Mouse (Mus musculus) lung, embryonic 14.5 days (tissue): ENCODE results near the gene Stat5a. TPM values are rescaled to one million over a fixed set of nuclear protein-coding genes. Genes with fewer than 3 reads are reported as not detected.

Source experiments
- ATAC-seq: fragments of 200-750 bp; cut with Nextera tagmentation; 2 replicates; pipeline ENCODE4 v1.8.0; 2017; ENCODE audit warnings: mild to moderate bottlenecking, moderate TSS enrichment, moderate library complexity; ENCODE audit not compliant: insufficient read depth
- DNase-seq: peaks from one replicate; pipeline ENCODE4 v3.0.0-alpha.2; 2015
- H3K27ac ChIP-seq: fragments of 300-500 bp; sonication (generic); 2 replicates; pipeline ENCODE4 v1.5.1; 2014; ENCODE audit warnings: low read depth, mild to moderate bottlenecking, moderate library complexity
- H3K27me3 ChIP-seq: fragments of 300-500 bp; sonication (generic); 2 replicates; pipeline ENCODE4 v1.6.1; 2014; ENCODE audit warnings: low read length, control low read depth; ENCODE audit not compliant: insufficient read depth
- H3K36me3 ChIP-seq: fragments of 300-500 bp; sonication (generic); 2 replicates; pipeline ENCODE4 v1.6.1; 2014; ENCODE audit warnings: control low read depth; ENCODE audit not compliant: insufficient read depth
- H3K4me1 ChIP-seq: fragments of 300-500 bp; sonication (generic); 2 replicates; pipeline ENCODE4 v1.6.1; 2014; ENCODE audit warnings: antibody characterized with exemption, control low read depth; ENCODE audit not compliant: insufficient read depth
- H3K4me2 ChIP-seq: fragments of 300-500 bp; sonication (generic); 2 replicates; pipeline ENCODE4 v1.6.1; 2014; ENCODE audit warnings: mild to moderate bottlenecking
- H3K4me3 ChIP-seq: fragments of 300-500 bp; sonication (generic); 2 replicates; pipeline ENCODE4 v1.5.1; 2014; ENCODE audit warnings: low read depth, low read length
- H3K9ac ChIP-seq: fragments of 300-500 bp; sonication (generic); 2 replicates; pipeline ENCODE4 v1.6.1; 2014
- H3K9me3 ChIP-seq: fragments of 300-500 bp; sonication (generic); 2 replicates; pipeline ENCODE4 v1.6.1; 2016; ENCODE audit warnings: low read depth, low read length, control low read depth
- CTCF ChIP-seq: IDR thresholded peaks from 2 replicates; pipeline ENCODE4 v1.5.1; 2016; ENCODE audit warnings: antibody characterized with exemption, low read depth
- WGBS: fragments of 180-500 bp; shearing (Covaris S2); extraction: QIAGEN DNeasy Blood & Tissue Kit; methylation state at CpG from one replicate; pipeline ENCODE4 v1.1.7; 2014; 5-methylcytosine and 5-hydroxymethylcytosine counted together
- polyA plus RNA-seq: library from polyadenylated mRNA; unstranded; fragments of >200 nt; fragmentation: Nextera tagmentation; extraction: Ambion mirVana; gene quantifications from 2 replicates; pipeline ENCODE4 v1.2.1, GENCODE M21; 2014

Gene Stat5a
- polyA plus RNA-seq, 1 experiment from 2014 or later = 5.8 TPM

DNA sequence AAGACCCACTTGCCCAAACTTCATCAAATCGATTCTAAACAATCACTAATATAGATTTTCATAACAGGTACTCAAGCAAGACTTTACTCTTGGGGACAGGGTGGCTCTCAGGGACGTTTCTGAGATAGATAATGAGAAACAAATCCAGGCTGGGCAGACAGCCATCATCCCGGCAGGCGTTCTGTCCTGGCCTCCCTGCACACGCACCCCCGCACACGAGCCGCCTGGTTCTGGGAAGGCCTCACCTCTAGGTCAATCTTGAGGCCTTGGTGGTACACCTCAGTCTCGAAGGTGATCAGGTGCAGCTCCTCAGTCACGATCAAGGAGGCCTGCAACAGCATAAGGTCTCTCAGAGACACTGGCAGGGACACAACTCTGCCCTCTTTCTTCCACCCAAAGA, 36.9 kb downstream of the Stat5a start:
- ATAC-seq (no peak), DNase-seq (no peak)
- 74% methylated on average over 10 of the region's 10 CpGs for WGBS
- no peak for TF ChIP-seq CTCF
- Histone ChIP-seq H3K36me3 (peaks cover 18% of the 10 kb centered on the region; the same call in 1 of the 2 replicates), H3K4me3 (no peak overlapping the region), H3K27ac (no peak overlapping the region), H3K9me3 (no peaks in the 10 kb centered on the region), H3K4me1 (no peaks in the 10 kb centered on the region), H3K4me2 (no peak overlapping the region), H3K9ac (no peak overlapping the region), H3K27me3 (no peaks in the 10 kb centered on the region)

DNA sequence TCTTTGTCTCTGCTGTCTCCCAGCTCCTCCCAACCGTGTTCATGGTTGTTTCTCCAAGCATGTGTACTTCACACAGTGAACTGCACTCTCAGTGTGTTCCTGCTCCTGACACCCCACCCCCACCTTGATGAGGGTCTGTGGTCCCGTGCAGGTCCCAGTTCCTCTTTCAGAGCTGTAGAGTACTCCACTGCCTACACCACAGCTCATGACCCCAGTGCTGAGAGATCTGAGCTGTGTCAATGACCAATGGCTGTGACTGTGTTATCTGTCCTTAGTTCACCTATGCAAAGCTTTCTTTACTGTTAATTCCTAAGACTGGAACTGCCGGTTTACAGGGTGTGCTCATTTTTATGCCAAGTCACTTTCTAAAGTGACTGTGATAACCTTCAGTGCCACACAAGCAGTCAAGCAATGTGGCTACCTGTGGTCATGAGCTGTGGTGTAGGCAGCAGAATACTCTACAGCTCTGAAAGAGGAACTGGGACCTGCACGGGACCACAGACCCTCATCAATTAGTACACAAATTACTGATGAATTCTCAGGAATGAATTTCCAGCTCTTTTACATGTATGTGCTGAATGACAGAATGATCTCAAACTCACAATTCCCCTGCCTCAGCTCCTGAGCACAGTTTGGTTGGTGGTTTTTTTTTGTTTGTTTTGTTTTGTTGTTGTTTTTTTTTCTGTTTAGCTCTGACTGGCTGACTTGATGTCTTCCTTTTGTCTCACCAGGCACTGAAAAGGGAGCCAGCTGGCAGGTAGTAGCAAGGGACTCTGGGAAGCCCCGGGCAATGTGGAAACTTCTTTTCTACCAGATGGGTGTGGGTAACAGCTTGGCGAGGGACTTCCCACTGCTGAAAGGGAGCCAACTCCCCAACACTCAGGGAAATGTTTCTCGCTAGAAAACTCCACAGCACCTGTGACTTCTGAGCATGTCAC, 38.4 kb downstream of the Stat5a start:
- no peak overlapping the region for H3K9ac ChIP-seq
- DNase-seq (no peak), ATAC-seq (no peak)
- TF ChIP-seq CTCF = no peak
- H3K4me2 ChIP-seq = no peak overlapping the region
- no peaks in the 10 kb centered on the region for H3K4me1 ChIP-seq
- WGBS = 69% methylated on average over 7 of the region's 7 CpGs
- H3K4me3 ChIP-seq = no peak overlapping the region
- H3K36me3 ChIP-seq = peaks cover 28% of the 10 kb centered on the region
- H3K27me3 ChIP-seq = no peaks in the 10 kb centered on the region
- no peaks in the 10 kb centered on the region for H3K9me3 ChIP-seq
- H3K27ac ChIP-seq = no peak overlapping the region

DNA sequence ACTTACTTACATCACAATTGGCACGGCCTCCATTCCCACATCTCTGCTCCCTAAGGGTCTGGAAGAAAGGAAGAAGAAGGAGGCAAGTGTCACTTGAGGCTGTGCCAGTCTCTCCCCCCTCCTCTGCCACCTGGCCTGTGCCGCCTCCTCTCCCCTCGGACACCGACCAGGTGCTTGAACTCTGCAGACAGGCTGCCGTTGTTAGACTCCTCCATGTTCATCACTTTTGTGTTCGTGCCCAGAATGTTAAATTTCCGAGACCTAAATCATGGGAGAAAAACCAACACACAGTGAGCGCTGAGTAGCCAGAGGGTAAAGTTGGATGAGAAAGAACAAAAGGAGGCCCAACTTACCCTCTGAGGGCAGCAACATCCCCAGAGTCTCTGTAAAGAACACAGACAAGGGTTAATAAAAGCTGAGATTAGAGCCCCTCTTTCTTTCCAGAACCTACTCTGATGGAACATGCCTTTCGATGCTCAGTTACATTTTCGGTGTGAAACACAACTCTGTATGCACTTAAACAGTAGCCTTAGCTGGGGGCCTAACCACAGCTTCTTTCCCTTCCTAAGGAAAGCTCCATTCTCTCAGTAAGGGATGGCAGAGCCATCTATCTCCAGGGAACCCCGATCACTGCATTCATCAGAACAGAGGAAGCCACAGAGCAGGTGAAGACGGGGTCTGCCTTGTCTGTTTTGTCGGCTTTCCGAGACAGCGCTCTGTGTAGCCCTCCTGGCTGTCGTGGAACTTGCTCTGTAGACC, 39.5 kb downstream of the Stat5a start:
- DNase-seq (no peak), ATAC-seq (no peak)
- WGBS = 79% methylated on average over 16 of the region's 16 CpGs
- H3K36me3 ChIP-seq = peaks cover 31% of the 10 kb centered on the region
- no peak overlapping the region for H3K27ac ChIP-seq
- no peaks in the 10 kb centered on the region for H3K9me3 ChIP-seq
- no peaks in the 10 kb centered on the region for H3K4me1 ChIP-seq
- H3K27me3 ChIP-seq = no peaks in the 10 kb centered on the region
- no peak overlapping the region for H3K9ac ChIP-seq
- no peak overlapping the region for H3K4me2 ChIP-seq
- H3K4me3 ChIP-seq = no peak overlapping the region
- no peak for TF ChIP-seq CTCF

DNA sequence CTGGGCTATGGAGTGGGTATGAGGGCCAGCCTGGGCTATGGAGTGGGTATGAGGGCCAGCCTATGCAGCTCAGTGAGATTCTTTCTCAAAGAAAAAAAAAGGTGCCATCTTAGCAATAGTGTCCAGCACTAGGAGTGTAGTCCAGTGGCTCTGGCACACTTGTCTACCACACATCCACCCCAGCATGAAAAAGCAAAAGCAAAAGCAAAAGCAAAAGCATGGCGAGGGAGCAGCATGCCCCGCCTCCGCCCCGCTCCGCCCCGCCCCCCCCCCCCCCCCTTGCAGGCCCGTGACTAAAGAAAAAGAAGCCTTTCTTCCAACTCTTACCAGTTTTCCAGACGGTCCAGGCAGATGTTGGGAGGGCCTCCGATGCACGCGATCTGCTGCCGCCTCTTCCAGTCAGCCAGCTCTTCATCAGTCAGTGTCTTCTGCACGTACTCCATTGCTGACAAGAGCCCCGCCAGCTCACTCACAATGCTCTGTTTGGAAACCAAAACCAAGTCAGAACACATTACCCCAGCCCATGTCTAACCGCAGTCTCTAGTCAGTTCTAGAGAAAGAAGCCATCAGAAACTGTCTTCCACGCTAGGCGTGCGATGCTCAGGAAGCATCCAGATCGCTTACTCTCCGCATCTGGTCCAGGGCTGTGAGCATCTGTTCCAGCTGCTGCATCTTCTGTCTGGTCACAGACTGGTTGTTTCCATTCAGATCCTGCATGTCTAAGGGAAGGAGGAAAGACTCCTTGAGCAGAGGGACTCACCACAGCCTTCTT, 45.6 kb downstream of the Stat5a start:
- WGBS = 62% methylated on average over 18 of the region's 20 CpGs
- Histone ChIP-seq H3K9me3 (no peaks in the 10 kb centered on the region), H3K27ac (no peak overlapping the region), H3K4me1 (no peaks in the 10 kb centered on the region), H3K27me3 (no peaks in the 10 kb centered on the region), H3K36me3 (peaks cover 31% of the 10 kb centered on the region), H3K4me3 (no peak overlapping the region), H3K9ac (no peak overlapping the region), H3K4me2 (no peak overlapping the region)
- no peak for DNase-seq
- ATAC-seq = no peak
- no peak for TF ChIP-seq CTCF

DNA sequence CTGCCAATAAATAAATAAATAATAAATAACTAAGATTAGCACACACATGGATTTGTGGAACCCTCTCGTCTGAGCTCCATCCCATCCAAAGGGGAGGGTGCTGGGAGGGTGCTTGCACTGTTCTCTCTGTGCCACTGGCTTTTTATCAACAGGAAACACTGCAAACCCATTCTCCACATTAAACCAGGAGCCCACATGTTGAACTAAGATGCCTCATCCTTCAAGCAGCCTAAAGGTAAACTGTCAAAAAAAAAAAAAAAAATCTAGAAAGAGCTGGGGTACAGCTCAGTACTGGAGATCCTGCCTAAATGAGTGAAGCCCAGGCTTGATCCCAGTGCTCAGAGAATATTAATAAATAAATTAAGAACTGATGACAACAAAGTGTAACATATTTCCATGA, 46.8 kb downstream of the Stat5a start:
- ATAC-seq = no peak
- Histone ChIP-seq H3K36me3 (peaks cover 30% of the 10 kb centered on the region), H3K9me3 (no peaks in the 10 kb centered on the region), H3K9ac (no peak overlapping the region), H3K4me2 (no peak overlapping the region), H3K27ac (no peak overlapping the region), H3K4me3 (no peak overlapping the region), H3K4me1 (no peaks in the 10 kb centered on the region), H3K27me3 (no peaks in the 10 kb centered on the region)
- TF ChIP-seq CTCF = no peak
- 50% methylated on average over 1 of the region's 1 CpGs for WGBS
- DNase-seq = no peak

DNA sequence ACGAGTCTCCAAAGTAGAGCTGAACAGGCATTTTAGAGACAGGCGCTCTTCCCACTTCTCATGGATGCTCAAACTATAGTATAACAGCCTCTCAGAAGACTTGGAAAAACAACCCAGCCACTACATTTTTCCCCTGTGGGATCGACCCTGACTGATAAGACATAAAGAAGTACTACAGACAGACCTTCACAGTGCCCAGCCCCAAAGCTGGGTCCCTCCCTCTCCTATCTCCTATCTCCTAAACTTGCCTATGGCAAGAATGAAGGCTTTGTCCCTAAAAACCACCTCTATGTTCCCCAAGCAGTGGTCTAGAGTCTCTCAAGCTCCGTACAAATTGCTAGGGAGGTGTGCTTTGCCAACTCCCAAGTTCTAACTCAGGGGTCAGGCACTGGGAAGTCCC, 47.7 kb downstream of the Stat5a start:
- ATAC-seq = no peak
- no peak overlapping the region for H3K4me2 ChIP-seq

DNA sequence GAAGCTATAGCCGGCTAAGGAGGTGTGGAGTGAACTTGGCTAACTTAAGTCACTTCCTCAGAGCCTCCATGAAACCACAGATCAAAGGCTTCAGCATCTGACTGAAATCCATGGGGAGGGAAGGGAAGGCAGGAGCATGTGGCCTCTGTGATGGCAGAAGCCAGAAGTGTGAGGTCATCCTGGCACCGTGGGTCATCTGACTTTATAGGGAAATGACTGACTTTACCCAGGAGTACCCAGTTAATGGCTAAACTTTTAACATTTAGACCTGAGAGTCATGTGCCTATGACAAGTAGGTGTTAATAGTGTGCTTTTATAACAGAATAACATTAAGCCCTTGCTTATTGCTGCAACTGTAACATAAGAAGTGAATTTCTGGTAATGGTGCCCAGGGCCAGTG, 49.0 kb downstream of the Stat5a start:
- WGBS = 69% methylated on average over 2 of the region's 2 CpGs
- no peaks in the 10 kb centered on the region for H3K4me1 ChIP-seq
- no peak for DNase-seq

More for the DNA sequence above, 47.7 kb downstream of the Stat5a start:
- H3K9me3 ChIP-seq = no peaks in the 10 kb centered on the region
- TF ChIP-seq CTCF = no peak
- DNase-seq = no peak
- H3K9ac ChIP-seq = no peak overlapping the region
- no peaks in the 10 kb centered on the region for H3K4me1 ChIP-seq
- 81% methylated on average over 4 of the region's 4 CpGs for WGBS
- H3K36me3 ChIP-seq = peaks cover 23% of the 10 kb centered on the region
- H3K27ac ChIP-seq = no peak overlapping the region
- H3K4me3 ChIP-seq = no peak overlapping the region
- H3K27me3 ChIP-seq = no peaks in the 10 kb centered on the region

More for the DNA sequence above, 49.0 kb downstream of the Stat5a start:
- no peak overlapping the region for H3K9ac ChIP-seq
- H3K27ac ChIP-seq = no peak overlapping the region
- H3K36me3 ChIP-seq = peaks cover 17% of the 10 kb centered on the region; the same call in 1 of the 2 replicates
- H3K27me3 ChIP-seq = no peaks in the 10 kb centered on the region
- TF ChIP-seq CTCF = no peak
- no peak for ATAC-seq
- no peaks in the 10 kb centered on the region for H3K9me3 ChIP-seq
- H3K4me2 ChIP-seq = no peak overlapping the region
- no peak overlapping the region for H3K4me3 ChIP-seq
